Mouse (Mus musculus) retina, postnatal 1 day (tissue): ENCODE measurements at regions not wholly inside any gene's neighbourhood (a gene's known extent, or its start where the extent isn't known, plus 50 kb on each side); places are given as distances from the start of the nearest gene placed in this dataset.

ENCODE experiments used
- DNase-seq: peaks from one replicate; pipeline ENCODE4 v3.0.0-alpha.2; 2012

DNA sequence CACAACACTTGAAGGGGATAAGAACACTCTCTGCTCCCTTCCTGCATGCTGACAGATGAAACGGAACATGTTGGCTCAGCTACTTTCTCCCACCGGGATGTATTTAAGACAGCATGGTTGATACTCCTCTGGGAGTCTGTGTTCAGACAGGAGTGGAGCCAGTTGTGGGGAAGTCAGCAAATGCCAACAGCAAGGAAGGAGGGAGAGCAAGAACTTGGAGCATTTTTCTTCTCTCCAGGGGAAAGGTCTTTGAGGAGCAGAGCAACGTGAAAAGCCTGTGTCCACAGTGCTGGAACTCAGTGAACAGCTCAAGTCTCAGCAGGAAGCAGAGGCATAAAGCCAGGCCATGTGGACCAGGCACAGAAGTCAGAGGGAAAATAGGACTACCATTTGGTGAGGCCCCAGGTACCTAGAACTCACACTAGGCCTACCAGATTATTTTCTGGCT lies 188.8 kb upstream of the Dmac1 start:
- DNase-seq: no peak

DNA sequence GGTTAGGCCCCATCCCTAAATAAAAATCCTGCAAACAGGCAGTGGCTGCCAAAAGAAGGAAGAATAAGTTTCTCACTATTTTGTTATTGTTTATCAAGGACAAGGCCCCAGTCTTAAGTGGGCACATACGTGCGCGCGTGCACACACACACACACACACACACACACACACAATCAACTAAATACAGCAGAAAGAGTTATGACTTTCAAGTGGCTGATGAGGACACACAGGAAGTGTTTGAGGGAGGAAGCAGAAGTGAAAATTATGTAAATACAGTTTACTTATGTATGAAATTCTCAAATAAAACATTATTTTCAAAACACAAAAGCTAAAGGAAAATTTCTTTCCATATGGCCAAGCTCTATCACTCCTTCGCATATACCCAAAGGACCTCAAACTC lies 185.5 kb upstream of the Dmac1 start:
- DNase-seq: no peak

DNA sequence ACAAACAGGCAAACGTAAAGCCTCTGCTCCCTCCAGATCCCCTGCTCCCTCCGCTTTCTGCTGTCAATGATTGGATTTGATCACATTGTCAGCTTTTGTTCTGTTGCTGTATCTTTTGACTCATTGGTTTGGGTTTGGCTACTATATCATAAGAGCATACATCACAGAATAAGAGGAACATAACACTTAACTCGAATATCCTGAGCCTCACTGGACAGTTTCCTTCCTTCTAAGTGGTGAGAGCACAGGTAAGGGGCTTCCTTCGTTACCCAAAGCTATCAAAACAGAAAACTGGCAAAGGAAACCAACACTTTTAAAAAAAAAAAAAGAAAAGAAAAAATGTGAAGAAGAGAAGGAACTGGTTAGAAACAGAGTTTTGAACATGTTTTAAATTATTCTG lies 171.4 kb upstream of the Dmac1 start:
- no peak for DNase-seq

DNA sequence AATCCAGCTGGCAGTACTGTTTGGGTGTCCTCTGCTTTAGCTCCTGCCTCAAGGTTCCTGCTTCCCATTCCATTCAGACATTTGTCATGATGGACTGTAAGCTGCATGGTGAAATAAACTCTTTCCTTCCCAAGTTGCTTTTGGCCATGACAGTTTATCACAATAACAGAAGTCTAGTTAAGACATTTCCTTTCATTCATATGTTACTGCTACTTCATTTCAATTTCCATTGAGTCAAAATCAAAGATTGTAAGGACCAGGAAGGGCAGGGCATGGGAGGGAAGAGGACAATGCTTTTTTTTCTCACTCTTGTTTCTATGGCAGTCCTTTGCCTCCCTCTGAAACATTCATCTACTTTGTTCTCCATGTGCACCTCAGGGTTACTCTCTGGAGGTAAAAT lies 145.2 kb upstream of the Dmac1 start:
- no peak for DNase-seq

DNA sequence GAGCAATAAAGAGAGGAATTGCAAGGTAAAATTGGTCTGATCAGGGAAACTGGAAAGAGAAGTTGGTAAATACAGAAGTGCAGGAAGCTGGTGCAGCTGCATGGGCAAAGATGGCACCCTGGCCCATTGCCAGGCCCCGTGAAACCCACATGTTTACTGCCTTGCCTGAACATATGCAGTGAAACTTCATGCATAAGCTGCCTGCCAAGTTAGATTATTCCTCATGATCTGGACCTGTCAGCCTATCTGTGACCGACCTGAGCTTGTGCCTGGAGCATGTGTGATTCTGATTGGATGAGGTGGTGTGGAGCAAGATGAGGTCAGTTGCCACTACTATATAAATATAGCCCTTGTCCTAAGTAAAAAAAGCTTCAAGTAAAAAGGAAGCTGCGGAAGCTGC lies 122.6 kb upstream of the Dmac1 start:
- peak; percentile 4 for DNase-seq

DNA sequence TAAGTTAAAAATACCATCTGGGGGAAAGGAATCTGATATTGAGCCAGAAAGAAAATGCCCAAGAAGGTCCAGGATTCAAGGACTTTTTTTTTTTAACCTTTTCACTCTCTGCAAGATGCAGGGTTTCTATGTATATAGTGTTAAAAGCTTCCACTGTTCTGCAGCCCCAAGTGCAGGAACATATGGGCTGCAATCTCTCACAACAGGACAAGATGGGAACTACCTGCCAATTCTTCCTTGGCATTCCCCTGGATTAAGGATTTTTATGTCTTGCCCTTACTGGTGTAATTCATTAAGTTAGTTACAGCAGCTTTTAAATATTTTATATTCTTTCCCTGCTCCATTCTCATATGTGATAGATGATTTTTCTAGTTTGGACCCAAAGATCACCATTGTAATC lies 116.9 kb upstream of the Dmac1 start:
- DNase-seq: no peak

DNA sequence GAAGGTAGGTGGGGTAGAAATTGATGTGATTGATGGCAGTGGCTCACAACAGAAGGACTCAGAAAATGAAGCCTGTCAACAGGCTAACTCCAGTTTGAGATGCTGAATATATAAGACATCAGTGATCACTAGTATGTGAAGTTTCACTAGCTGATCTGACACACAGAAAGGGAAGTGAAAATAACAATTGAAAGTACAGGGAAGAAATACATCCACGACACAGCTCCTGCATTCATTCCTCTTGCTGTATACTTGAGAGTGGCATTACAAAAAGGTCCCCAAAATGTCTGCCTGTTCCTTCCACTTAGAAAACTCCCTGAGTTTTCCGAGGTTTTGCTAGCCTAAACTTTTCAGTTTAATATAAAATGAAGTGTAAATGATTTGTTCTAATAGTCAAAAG lies 116.2 kb upstream of the Dmac1 start:
- no peak for DNase-seq

DNA sequence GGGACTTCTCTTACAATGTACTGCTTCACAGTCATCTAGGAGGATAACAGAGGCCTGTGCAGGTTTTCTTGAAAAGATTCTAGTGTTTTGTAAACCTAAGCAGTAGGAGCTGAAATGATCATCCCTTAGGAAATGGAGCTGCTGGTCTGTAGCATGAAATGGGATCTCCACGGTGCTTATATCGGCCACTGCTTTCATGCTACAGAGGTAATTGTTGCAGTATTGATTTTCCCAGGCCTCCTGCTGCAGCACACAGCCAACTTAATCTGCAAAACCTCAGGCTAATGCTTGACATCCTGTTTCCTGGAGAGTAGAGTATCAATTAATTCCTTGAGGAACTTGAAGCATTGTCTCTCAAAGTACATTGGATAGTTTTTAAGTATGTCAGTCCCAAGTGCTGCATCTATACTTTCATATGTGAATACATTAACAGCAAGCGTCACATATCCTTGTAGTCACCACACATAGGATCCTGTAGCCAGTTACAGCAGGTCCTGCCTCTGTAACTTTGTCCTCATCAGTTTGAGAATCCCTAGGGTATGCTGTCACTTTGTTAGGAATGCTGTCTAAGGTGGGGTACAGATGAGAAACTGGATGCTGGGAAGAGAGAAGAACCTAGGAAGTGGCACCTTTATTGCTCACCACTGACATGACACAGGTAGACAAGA lies 108.3 kb upstream of the Dmac1 start:
- DNase-seq: peak; percentile 1

DNA sequence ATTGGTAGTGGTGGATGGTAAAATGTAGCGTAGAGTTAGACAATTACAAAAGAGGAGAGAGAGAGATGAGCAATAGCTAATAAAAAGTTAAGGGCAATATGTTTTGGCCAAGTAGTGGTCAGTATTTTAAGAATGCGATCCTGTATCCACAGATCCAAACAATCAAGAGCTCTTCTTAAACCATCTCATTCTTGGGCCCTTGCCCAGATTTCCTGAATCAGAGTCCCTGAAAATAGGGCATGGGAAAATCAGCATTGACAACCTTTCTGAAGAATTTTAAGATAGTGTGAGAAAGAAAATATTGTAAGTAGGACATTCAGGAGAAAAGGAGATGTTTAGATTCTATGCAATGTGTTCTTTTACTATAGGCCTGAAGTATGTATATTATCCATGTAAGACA lies 81.4 kb upstream of the Dmac1 start:
- no peak for DNase-seq

DNA sequence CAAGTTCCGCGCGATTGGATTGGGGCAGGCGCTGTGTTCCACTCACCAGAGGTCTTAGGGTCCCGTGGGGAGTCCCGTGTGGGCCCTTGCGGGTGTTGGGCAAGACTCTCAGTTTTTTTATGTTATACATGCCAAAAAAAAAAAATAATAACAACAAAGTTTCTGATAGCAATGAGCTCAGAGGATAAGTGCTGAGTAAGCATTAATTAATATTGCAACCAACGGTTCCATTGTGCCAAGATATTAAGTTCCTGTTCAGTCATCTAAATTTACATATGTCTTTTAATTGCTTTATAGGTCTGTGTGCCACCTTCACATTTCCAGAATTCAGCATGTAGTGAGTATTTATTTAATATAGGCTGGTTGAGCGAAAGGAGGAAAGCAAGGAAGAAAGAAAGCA lies 77.5 kb upstream of the Dmac1 start:
- DNase-seq: no peak

DNA sequence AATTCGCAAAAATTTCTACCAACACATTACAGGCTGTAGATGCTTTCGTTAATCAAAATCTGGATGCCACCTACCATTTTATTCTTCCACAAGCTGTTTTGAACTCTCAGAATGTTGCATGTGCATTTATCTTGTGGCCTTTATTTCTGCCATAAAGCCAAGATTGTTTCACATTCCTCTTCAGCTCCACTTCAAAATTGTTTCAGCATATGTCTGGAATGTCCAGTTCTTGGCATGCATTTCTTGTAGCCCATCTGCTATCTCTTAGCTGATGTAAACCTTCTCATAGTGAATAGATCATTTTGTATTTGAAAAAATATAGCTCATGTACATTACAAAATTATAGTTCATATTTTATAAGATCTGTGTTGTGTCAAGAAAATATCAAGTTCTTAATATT lies 56.4 kb upstream of the Dmac1 start:
- DNase-seq: no peak

DNA sequence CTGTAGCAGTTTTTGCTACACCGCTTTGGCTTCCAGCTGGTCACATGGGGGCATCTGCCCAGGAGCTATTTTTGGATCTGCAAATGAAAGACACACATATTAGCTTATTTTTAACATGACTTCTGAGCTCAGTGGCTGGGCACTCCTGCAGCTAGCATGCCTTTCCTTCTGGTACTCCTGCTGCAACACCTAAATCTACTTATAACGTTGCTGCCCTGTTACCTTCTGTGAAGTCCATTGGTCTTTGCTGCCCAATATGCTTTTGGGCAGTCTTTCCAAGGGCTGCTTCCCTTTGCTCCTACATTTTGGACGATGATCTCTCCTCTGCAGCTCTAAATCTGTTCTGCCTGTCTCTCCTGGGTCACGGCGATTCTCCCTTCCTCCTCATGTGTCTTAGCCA lies 54.7 kb upstream of the Dmac1 start:
- no peak for DNase-seq

DNA sequence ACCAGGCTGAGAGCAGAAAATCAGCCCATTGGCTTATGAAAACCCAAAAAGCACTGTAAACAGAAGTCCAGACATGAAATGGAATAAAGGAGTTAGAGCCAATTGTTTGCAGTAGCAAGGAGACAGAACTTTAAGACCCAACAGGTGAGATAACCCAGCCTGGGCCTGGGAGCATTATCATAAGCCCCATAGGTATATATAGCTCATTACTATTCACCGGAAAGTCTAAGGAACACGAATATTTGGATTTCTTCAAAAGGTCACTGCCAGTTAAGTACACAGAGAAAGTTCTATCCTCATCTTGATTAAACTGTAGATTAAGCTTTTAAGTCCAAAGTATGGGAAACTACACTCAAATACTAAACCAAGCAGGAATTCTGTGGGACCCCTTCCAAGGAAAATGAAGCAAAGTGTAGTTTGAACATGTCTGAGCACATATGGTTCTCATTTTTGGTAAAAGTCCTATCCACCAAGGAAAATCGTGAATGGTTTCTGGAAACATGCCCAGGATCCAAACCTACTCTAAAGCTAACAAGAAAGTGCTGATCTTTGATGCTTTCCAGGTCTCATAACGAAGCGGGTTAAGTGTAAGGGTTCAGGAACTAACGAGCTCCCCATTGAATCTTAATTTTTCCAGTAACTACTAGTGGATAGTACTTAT lies 51.5 kb upstream of the Dmac1 start:
- no peak for DNase-seq
